Mouse (Mus musculus) liver, adult 2 months (tissue): Measurements from ENCODE around the gene Bud13.

Source experiments
- CTCF ChIP-seq: fragments of 200-500 bp; IDR thresholded peaks from 2 replicates; pipeline ENCODE4 v1.5.1; 2011; ENCODE audit warnings: low read depth, low read length, control low read depth
- POLR2A ChIP-seq: fragments of 200-500 bp; IDR thresholded peaks from 2 replicates; pipeline ENCODE4 v1.6.1; 2011; ENCODE audit warnings: low read length, control low read depth; ENCODE audit not compliant: insufficient read depth; ENCODE audit errors: extremely low read depth

GRCm38 (mm10) chr9:46243584-46243983 lies 39.2 kb upstream of the Bud13 start:
- no peak for TF ChIP-seq CTCF
- no peak for TF ChIP-seq POLR2A
